Mouse (Mus musculus) T-cell, adult 2 months (primary cell): ENCODE measurements around the gene Pgk1.
"Not testable (repeated sequence)": the region's sequence is repeated elsewhere in the genome, so short reads cannot be mapped to it uniquely, and the experiment has no call there.

ENCODE experiments used
- DNase-seq: peaks from one replicate; pipeline ENCODE4 v3.0.0; 2022; ENCODE audit warnings: low spot score

The Pgk1 gene

DNA sequence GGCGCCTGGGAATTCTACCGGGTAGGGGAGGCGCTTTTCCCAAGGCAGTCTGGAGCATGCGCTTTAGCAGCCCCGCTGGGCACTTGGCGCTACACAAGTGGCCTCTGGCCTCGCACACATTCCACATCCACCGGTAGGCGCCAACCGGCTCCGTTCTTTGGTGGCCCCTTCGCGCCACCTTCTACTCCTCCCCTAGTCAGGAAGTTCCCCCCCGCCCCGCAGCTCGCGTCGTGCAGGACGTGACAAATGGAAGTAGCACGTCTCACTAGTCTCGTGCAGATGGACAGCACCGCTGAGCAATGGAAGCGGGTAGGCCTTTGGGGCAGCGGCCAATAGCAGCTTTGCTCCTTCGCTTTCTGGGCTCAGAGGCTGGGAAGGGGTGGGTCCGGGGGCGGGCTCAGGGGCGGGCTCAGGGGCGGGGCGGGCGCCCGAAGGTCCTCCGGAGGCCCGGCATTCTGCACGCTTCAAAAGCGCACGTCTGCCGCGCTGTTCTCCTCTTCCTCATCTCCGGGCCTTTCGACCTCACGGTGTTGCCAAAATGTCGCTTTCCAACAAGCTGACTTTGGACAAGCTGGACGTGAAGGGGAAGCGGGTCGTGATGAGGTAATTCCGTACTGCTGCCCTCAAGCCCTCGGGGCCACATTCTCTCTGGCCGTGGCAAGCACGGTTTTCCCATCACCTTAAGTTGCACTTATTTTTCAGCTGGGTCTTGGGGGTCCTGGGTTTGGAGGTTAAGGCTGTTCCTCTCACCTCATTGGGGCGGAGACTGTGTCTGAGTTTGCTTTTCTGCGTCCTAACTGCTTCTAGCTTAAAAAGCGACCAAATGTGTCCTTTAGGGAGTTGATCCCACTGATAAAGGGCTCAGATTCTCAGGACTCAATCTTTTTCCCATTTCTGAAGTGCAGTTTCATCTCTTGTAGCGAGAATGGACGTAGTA, at the start of gene Pgk1:
TSS of gene Pgk1 (plus strand) at position 388 of the 937 bp plus-strand sequence.
- peak; percentile 93 for DNase-seq

DNA sequence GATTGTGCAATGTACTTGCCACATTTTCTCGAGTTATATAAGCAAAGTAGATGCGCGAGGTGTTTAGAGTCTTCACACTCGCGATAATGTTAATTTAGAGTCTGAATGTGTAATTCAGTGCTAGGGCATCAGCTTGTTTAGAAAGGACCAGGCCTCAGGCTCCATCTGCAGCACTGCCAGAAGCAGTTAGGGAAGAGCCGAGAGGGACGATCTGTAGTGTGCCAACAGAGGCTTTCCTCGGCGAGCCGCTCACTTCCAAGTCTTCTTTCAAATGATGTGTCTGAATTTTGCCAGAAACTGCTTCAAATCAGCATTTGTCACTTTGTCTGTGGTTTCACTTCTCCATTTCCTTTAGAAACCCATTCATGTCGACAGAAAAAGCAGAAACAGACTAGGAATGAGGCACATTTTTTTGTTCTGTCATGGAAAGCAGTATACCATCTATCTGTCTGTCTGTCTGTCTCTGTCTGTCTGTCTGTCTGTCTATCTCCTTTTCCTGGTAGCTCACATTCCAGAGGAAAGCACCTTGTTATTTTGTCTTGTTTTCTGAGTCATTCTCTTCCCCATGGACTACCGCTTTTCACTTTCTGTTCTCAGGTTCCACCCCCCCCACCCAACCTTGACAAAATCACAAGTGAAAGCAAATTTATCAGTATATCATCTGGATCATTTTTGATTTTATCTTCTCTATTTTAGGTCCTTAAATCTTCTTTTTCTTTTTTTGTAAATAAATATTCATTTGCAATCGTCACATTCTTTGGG, 47.4 kb upstream of the Pgk1 start:
- DNase-seq, result no peak

DNA sequence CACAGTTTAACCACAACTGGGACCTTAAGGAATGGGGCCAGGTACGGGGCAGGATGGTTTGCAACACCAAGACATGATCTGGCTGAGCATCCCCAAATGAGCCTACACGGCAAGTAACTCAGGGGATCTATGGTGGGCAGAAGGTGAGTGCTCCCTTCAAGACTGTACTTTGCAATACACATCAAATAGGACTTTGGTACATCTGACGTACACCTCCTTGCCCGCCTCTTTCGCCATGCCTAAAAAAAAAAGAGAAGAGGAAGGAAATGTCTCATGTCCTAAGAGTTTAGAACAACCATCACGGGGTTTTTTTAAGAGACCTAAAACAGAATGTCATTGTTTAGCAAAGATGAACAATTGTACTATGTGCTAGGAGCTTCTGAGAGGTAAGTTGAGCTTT, 44.0 kb upstream of the Pgk1 start, which contains the start of gene Tlr13:
TSS of gene Tlr13 (plus strand) at position 269 of the 400 bp plus-strand sequence.
- DNase-seq, result no peak

DNA sequence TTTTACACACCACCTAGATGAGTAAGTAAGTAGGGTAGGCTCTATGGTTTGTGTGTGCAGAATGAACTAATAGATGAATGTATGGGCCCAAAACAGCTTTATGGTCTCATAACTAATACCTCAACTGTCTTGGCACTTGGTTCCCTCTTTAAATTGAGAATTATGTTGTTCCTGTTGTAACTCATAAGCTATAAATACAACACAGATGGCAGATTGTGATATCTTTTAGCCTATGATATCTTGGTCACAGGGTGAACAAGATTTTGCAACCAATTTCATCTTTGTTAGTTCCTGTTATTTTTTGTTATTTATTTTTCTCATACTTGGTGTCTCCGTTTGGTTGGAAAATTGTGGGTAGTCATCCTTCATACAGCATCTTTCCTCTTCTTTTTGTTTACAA, 38.7 kb upstream of the Pgk1 start:
- DNase-seq, result no peak

DNA sequence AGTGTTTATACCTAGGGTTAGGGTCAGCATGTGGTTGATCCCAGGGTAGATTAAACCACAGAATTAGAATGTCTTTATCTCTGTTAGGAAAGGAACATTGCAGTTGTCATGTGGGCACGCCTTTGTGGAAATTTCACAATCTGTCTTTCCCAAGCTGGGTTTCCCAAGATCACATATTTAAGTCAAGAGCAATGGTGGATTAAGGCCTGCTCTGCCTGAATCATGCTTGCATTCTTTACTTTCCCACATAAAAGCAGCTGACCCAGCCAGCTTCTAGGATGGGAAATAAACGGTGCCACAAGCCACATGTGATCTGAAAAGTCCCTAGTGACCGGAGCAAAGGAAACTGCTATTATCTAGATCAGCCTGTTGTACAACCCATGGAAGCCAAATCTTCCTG, 37.4 kb upstream of the Pgk1 start:
- DNase-seq, result no peak

DNA sequence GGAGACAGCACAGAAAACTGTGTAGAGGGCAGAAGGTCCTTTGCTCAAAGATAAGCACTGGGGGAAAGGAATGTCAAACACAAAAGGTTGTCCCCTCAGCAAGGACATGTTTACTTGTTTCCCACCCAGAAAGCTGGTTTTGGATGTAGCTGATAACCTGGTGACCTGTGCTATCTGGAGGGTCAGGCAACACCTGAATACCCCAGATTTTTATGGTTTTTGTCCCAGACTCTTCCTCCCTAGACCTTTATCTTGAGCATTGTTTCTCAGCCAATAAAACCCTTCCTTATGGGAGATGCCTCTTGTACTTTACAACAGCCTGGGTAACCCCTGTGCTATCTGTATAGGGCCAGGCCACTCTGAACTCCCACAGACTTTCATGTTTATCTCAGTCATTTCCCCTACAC, 32.7 kb upstream of the Pgk1 start:
- DNase-seq, result no peak

DNA sequence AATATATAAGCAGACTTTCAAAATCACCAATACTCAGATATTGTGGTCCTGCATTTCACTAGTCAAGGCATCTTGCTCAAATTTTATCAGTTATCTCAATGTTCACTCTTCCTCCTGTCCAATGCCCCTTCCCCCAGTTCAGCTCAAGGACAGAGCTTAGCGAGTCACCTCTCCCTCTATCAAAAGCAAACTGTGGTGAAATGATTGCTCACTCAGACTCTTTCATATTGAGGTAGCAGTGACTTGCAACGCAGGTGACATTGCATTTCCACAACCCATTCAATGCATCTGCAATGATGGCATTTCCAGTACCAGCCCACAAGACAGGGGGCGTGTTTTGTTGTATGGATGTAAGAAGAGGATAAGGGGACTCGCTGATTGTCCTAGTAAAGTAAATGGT, 31.0 kb upstream of the Pgk1 start:
- no peak for DNase-seq

DNA sequence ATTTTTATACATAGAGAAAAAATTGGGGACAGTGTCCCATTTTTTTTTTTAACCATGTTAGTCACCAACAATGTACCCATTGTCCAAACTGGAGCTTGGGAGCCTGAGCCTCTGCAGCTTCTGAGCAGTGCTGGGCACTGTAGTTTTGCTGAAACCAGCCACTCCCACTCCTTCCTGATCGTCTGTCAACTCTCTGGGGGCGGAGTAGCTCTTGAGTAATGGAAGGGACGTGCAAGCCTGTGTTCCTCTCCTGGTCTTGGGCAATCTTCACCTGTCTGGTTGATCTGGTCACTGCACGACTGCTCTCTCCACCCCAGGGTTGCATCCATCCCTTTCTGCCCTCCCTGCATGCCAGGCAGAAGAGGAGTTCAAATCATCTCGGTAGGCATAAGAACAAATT, 22.9 kb upstream of the Pgk1 start:
- no peak for DNase-seq

DNA sequence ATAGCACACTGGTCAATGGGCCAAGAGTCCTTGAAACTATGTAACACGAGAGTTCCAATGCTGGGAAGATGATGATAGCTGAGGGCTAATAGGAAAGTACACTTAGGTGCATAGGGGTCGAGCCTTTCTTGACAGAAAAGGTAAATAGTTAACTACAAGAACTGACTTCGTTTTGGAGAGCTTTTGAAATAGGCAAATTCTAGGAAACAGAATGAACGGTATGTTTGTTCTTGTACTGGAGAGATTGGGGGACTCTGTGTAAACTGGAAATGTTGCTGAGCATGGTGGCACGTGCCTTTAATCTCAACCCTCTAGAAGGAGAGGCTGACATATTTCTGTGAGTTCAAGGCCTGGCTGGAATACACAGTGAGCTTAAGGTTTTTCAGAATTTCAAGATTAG, 22.3 kb upstream of the Pgk1 start:
- no peak for DNase-seq

DNA sequence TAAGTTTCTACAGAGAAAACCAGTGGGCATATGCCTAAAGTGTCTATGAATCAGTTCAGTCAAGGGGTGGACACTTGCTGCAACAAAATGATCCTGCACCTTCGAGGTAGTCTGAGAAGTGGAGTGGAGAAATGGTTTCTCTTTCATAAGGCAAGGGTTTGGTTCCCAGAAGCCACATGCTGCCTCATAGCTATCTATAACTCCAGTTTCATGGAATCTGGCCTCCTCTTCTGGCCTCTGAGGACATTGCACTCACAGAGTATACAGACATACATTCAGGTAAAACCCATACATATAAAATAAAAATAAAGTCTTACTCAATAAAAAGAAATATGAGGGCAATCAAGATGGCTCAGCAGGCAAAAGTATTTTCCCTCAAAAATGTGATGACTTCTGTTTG, 21.8 kb upstream of the Pgk1 start:
- DNase-seq, result no peak

DNA sequence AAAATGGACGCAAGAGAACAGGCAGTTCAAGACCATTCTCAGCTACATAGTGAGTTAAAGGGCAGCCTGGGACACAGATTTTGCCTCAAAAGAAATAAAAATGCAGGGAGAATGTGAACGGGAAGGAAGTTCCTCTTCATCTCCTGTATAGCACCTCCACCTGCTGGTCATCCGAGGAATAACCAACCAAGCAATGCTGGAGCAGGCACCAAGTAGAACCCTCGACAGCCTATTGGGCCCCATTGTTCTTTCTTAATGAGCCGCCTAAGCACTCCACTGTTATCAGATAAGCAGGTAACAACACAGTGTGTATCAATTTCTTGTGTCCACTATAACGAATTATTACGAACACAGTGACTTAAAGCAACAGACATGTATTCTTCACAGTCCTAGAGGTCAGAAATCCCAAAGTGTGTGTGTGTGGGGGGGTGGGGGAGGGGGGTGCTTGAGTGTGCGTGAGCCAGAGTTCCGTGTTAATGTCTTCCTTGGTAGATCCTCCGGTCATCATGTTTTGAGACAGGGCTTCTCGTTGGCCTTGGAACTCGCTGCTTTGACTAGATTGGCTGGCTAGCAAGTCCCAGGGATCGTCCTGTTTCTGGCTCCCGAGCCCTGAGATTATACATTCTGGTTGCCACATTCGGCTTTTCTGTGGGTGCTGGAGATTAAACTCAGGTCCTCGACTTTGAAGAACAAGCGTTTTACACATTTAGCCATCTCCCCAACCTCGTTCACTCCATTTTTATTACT, 15.6 kb upstream of the Pgk1 start:
- DNase-seq, result peak; percentile 63

DNA sequence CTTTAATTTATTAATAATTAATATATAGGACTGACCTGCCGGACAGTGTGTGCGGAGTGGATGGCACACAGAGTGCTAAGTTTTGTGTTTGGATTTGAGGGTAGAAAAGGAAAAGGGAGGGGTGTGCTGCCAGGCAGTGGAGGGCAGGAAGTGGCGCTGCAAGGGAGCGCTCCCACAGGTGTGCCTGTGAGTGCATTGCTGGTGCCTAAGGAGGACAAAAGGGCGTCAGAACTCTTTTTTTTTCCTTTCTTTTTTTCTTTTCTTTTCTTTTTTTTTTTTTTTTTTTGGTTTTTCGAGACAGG, 15.1 kb upstream of the Pgk1 start:
- no peak for DNase-seq

DNA sequence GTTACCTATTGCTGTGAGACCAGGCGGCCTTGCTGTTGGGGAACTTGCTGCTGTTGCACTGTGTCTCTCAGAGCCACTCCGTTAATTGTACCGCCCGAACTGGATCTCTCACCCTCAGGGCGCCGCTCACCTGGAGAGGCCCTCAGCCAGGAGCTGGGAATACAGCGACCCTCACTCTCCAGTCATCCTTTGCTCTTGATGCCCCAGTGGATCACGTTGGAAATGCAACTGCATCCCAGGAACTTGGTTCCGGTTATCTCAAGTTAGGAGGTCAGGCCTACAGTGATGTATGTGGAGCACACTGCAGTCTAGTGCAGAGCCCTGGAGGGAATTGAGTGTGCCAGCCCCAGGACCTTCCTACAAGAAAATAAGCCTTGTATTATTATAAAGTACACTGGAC, 10.6 kb upstream of the Pgk1 start:
- no peak for DNase-seq

DNA sequence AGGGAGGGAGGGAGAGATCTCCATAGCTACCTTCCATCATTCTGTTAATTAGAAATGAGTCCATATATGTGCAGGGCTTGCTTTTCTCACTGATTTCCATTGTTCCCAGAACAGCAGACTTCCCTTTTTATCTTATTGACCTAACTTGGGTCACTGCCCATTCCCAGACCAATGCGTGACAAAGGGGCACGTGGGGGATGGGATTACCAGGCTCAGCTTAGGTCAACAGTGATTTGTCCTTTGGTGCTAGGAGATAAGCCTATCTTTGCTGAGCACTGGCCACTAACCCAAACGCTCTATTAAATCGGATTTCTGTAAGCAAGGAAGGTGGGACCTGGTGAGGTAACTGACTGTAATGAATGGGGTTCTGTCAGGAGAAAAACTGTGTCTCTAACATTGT, 2.6 kb upstream of the Pgk1 start:
- no peak for DNase-seq

DNA sequence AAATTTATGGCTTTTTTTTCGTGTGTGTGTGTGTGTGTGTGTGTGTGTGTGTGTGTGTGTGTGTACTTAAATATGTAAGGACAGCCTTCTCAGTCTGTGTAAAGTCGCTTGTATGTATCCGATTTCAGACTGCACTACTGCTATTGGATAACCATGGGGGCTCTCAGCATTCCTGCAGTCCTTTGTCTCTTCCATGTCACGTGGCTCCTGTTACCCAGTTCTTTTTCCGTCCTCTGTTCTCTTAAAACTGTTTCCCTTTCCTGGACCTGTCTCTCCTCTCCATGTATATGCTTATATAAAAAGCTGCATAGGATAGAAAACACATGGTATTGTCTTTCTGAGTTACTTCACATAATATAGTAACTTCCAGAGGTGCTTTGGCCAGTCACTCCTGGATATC, 1.2 kb upstream of the Pgk1 start:
- DNase-seq, result no peak

DNA sequence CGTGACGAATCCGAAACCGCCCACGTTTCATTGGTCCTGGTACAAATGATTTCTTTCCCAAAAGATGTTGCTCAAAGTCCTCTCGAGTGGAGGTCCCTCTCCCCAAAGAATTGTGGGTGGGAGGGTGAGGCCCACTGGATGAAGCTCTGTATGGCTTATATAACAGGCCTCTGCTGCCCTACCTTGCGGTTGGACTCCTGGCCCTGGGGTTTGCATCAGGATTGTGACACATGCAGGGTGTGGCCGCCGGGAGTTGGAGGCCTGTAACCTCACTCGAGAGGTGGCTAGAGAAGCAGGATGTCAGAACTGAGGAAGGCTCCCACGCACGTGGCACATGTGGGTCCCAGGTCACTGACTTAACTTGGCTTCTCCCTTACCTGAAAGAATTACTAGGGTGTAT, 837 bp downstream of the Pgk1 start:
- peak; percentile 3 for DNase-seq

DNA sequence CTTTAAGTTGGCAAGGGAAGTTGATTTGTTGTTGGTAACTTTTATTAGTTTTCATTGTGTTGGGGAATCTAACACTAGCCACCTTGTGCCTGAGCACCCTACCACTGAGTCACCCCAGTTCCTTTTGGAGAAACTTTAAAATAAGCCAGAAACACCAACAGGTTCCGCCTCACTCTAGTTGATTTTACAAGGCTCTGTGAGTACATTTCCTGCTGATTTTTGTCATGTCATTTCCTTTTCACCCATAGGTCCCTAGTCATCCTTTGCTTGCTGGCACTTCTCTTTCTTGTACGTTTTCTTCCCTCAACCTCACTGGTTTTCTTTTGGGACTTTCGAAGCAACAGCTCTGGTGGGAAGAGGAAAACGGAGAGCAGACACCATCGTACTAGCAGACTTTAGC, 2.5 kb downstream of the Pgk1 start:
- DNase-seq, result peak; percentile 12

DNA sequence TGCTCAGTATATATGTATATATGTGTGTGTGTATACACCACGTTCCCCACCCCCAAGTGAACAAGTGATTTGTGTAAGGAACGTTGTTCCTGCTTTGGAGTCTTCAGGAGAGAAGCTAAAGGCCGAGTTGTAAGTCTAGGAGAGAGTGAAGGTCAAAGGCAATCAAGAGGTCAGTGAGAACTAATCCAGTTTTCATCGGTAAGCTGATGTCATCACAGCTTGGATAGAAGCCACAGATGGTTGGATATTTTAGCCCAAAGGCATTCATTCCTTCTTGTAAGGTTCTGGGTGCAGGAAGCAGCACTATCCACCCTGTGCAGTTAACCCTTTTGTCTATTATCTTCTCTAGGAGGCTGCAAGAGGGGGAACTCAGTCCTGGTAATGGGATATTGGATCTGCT, 3.2 kb downstream of the Pgk1 start:
- DNase-seq, result no peak

DNA sequence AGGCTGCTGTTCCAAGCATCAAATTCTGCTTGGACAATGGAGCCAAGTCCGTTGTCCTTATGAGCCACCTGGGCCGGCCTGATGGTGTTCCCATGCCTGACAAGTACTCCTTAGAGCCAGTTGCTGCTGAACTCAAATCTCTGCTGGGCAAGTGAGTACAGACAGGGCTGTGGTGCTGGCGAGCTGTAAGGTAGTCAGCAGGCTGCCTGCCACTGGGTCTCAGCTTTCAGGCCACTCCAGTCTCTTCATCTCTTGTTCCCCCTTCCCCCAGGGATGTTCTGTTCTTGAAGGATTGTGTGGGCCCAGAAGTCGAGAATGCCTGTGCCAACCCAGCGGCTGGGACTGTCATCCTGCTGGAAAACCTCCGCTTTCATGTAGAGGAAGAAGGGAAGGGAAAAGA, 7.5 kb downstream of the Pgk1 start:
- DNase-seq, result not testable (repeated sequence)

DNA sequence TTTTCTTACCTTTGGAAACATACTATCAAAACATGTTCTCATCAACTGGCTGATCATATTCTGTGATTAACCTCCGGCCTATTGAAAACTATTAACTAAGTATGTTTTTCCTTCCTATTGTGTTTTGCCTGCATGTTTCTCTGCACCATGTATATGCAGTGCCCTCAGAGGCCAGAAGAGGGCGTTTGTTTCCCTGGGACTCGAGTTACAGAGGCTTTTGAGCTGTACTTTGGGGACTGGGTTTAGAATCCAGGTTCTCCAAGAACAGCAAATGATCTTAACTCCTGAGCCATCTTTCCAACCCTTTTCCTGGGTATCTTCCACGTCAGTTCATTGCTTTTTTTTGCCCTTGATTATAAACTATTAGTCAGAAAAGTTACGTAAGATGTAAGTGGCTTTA, 10.4 kb downstream of the Pgk1 start:
- DNase-seq, result peak; percentile 7

DNA sequence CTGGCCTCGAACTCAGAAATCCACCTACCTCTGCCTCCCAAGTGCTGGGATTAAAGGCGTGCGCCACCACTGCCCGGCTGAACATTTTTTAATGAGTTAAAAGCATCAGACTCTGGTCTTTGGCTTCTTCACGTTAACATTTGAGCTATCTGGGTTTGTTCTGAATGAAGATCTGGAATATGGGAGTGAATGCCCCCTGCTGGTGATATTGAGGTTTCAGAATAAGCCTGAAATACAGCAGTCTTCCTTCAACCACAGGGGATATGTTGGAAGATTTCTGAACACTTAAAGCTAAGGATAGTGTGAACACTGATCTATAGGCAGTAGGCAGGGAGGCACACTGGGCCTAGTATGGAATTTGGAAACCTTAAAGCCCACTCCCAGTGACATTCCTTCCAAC, 12.0 kb downstream of the Pgk1 start:
- DNase-seq, result no peak

DNA sequence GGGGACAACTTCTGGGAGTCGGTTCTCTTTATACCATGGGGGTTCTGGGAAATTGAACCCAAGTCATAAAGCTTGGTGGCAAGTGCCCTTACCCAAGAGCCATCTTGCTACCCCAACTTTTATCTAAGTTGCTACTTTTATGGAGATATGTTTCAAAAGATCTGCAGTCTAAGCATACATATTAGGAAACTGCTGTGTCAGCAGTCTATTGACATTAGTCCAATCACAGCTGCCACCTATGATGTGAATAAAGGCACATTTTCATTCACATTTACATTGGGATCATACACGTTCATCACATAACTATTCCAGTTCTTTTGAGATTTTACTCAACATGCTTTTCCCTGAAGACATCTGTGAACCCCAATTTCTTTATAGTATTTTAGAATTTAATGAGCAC, 22.2 kb downstream of the Pgk1 start:
- no peak for DNase-seq
